Mouse (Mus musculus): ENCODE measurements around the gene Cyp1b1.

GRCm38 (mm10) chr17:79733039-79733438, 18.2 kb upstream of the Cyp1b1 start:
- no peak for TF ChIP-seq CTCF (IDR thresholded peaks at IDR 0.05 in 2 of 3, conservative IDR thresholded peaks at IDR 0.05 in 1 of 3; ENCODE audit: control insufficient read depth in 1 of 3, insufficient read depth in 1 of 3, low read depth in 2 of 3, low read length in 3 of 3, poor library complexity in 1 of 3, severe bottlenecking in 1 of 3)
- no peak for TF ChIP-seq TCF12 (IDR thresholded peaks at IDR 0.05; ENCODE audit: low read depth, low read length)
- no peak for TF ChIP-seq MYC (IDR thresholded peaks at IDR 0.05; ENCODE audit: low read depth, low read length)
- no peak for TF ChIP-seq TBP (IDR thresholded peaks at IDR 0.05; ENCODE audit: low read depth, low read length)
